Mouse (Mus musculus) right cerebral cortex, postnatal 10 days (tissue): ENCODE data around the gene Gpr132.
A peak's percentile ranks its signal among the peaks of the same experiment; 100 is the strongest.
"Not testable (repeated sequence)": the region's sequence is repeated elsewhere in the genome, so short reads cannot be mapped to it uniquely, and the experiment has no call there.

Source experiments
- DNase-seq, 2 experiments: peaks; one replicate each; pipeline ENCODE4 v3.0.0; 2021; ENCODE audit warnings: low spot score in 2 of 2

Gene Gpr132

DNA sequence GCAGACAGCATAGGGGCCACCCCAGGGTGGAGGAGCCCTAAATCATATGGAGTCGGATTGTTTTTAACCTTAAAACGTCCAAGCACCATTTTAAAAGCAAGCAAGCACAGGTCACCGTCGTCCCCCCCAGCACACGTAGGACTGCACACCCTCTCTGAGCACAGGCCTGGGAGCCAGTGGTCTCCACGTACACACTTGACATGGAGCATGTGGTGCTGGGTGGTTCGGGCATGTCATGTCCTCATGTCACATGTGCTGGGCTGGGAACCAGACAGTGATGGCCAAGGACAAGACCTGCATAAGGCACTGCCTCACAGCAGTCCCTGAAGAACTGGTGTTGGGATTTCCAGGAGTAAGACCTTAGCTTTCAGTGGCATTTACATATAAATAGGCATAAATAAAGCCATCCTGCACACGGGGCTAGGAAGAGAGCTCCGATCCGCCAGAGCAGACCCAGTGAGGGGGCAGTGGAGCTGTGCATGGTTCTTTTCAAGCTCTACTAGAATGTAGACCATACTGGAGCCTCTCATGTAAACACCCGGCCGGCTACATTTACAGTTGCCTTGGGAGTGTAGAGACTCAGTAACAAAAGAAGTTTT lies 47.5 kb downstream of the Gpr132 start:
- peak in 1 of 2 experiments; percentile 17 for DNase-seq

DNA sequence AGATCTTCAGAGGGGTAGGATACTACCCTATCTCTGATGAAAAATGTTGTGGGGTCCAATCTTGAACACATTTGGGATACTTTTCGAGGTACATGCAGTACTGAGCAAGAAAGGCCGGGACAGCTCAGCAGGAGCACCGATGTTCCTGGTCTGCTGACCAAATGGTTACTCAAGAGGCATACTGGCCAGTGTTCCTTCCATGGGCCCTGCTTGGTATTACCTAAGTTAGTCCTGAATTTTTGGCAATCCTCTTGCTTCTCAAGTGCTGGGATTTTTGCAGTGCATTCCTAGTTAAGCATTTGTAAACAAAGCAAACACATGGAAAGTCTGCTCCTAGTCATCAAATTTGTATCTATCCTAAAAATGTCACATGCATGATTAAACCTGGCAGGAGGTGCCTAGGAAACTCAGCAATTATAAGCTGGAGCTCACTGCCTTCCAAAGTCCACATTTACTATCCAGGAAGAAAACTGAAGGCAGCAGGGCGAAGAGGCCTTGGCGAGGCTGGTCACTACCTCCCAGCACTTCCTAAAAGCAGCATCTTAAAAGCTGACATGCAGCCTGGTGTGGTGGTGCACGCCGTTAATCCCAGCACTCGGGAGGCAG lies 48.9 kb downstream of the Gpr132 start:
- DNase-seq = no peak

DNA sequence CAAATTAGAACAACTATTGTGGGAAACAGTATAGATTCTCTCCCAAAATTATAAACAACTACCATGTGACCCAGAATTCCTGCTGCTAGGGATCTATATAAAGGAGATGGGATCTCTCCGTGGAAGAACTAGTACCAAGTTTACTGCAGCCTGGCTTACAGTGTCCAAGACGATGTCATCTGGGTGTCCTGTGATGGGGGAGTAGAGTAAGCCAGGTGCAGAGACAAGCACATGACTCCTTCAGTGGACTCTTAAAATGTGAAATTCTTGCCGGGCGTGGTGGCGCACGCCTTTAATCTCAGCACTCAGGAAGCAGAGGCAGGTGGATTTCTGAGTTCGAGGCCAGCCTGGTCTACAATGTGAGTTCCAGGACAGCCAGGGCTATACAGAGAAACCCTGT lies 51.2 kb downstream of the Gpr132 start:
- DNase-seq = not testable (repeated sequence)

DNA sequence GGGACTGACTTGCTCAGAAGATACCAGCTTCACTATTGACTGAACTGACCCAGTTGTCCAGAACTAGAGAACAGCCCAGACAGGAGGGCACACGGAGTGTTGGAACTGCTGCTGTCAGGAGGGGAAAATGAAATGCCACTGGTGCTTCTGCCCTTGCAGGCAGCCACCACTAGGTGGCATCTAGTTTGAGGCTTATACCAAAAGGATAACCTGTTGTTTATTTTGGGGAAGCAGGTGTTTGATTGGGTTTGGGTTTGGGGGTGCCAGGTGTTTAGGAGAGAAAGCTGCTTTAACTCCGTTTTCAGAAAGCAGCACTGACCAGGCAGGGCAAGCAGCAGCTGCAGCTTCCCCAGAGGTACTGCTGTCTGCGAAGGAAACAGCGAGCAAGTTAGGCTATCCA lies 51.7 kb downstream of the Gpr132 start:
- peak in 1 of 2 experiments; percentile 72 for DNase-seq

DNA sequence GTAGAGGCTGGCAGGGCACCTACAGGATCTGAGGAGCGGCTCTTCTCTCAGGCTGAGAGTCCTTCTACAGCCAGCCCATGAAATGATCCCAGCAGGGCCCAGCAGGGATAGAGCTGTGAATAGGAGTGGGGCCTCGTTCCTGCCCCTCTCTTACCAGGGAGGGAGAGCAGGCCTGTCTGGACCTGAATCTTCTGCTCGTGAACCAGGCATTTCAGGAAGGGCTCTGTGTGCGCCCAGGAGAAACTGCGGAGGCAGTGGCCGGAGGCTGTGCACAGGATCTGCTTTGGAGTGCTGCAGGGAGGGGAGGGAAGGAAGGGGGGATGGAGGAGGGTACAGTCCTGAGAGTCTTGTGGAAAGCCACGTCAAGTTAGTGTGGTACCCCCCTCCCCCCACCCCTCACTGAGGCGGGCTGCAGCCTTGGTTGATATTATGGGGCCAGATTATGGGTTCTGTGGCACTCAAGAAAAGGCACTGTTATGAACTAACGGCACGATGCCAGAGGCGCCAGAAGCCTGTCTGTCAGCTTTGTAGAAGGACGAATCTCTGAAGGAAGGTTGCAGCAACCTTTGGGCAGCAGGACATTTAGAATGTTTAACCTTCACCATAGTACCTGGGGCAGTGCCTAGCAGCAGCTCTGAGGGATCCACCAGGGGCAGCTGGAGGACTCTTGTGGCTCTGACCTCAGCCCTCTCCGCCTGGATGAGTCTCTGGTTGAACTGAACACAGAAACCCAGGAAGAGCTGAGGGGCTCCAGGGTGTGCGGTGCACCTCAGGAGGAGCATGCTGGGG lies 53.2 kb downstream of the Gpr132 start:
- no peak for DNase-seq

DNA sequence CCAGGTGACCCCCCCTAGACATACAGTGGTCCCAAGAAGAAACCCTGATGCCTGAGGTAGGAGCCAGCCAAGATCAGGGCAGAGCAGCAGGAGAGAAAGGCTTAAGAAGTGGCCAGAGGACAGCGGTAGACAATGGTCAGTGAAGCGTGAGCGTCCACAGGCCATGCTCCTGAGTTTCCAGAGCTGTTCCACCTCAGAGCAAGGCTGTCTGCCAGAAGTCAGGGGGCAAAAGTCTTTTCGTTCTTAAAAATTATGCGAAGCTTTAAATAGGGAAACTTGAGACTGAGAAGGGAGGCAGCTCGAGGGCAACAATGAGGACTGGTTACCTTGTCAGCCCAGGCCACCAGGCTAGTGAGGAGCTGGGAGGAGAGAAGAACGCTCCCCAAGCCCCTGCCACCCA lies 54.7 kb downstream of the Gpr132 start:
- no peak for DNase-seq

DNA sequence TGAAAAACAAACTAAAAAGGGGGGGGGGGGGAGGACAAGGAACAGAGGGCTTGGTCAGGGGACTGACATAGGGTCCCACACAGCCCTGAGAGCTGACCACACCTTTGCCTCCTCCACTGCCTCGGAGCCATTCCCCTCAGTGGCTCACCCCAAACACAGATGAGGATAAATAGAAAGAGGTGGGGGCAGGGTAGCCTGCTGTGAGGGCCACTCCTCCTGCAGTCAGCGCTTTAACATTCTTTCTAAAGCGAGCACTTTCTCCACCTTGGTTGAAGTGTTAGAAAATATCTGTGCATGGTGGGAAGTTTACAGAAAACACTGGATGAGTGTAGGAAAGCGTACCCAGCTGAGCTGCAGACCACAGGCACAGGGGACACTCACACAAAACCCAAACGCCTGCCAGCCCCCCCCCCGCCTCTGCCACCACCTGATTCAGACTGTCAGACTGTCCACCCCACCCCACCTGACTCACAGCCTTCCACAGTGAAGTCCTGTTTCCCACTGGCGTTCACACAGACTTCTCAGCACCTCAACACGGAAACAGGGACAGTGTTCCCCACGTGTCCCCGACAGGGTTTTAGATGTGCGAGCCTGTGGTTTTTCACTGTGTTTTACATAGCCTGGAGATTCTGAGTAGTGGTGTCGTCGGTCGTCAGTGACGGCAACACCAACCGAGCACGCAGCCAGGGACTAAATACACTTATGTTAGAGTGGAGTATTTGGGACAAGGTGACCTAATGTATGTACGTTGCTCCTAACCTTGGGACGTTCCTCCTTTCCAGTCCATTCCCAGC lies 57.7 kb downstream of the Gpr132 start:
- DNase-seq = no peak

DNA sequence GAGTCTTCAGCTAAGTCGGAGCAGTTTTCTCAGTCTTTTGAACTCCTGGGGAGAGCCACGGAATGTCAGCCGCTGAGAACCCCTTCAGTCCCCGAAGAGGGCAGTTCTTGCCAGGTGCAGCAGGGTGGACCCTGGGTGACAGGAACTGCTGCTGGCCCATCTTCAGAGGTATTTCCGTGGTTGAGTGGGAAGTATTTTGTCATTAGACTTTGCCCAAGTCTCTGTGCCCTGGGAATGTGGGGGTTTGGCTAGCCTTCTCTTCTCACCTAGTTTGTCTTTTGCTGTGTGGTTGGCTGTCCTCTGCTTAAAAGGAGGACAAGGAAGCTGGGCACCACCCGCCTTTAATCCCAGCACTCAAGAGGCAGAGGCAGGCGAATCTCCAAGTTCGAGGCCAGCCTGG lies 58.4 kb downstream of the Gpr132 start:
- no peak for DNase-seq

DNA sequence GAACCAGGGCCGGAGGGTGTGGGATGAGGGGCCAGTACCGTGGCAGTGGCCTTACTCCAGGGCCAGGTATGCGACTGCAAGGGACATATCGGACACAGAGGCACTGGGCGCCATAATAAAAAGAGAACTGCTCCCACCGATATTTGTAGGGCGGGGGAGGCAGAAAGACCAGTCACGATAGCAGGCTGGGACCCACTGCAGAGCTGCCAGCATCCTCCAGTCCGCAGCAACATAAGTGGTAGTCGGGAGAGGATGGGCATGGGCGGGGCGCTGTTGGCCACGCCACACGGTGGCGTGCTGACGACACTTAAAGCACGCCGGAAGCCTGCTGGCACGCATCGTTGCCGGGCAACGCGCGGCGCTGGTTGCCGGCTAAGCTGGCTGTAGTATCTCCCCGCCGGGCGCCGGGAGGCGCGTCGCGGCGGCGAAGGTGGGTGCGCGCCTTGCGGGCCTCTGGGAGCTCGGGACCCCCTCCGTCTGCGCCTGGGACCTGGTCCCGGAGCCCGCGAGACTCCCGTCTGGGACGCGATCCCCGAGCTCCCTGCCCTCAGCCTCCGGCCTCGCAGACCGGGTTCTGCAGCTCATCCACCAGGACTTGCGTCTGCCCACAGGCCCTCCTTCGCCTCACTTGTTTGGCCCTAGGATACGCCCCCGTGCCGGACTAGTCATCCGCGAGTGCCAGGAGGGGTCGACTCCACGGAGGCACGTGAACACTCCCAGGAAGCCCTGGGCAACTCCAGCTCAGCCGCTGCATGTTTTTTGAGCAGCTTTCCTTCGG lies 59.3 kb downstream of the Gpr132 start, which contains the start of gene Clba1:
Clba1 (plus strand) TSS at position 351 of the 778 bp plus-strand sequence.
- peak; percentile 96 to 97 for DNase-seq

DNA sequence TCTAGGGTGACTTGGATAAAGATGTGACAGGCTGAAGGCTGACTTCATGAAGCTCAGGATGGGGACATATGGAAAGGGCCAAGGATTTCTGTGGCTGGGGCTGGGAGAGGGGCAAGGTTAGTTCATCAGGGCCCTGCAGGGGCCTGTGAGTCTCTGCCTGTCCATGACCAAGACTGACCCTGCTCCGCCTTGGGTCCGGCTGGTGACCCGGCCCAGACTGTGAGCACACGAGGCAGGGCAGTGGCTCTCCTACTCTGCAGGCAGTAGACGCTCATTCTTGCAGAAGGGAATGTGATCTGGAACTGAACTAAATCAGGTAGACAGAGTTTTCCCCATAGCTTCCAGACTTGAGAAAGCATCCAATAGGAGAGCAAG lies 59.8 kb downstream of the Gpr132 start:
- DNase-seq = no peak

DNA sequence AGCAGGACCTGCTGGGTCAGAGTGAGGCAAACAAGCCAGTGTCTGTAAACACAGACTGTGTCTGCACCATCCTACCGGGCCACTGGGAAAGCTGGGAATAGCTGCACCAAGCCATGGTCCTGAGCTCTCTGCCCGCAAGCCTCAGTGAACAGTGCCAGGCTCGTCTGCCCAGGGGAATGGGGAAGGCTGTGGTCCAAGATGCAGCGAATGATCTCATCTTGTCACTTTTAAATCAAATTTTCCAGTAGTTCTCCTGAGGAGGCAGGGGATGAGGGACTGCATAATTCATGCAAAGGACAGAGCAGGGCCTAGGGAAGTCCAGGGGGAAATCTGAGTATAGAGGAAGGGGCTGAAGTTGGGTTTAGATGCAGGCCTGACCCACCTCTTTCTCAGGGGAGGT lies 60.2 kb downstream of the Gpr132 start:
- no peak for DNase-seq

DNA sequence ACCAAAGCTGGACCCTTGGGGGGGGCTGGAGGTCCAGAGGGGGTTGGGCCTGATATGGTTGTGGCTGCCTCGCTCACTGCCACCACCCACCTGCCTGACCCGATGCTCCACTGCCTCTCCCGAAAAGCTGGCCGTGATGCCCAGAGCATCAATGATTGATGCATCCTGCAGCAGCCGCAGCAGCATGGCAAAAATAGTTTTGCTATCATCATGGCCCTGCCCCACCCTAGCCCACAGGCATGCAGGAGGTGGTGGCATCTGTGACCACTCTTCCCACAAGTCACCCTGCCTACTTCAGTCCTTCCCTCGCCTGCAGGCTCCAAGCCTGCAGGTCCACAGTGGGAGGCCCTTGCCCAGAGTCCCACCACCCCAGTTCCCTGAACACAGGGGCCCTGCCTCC lies 62.0 kb downstream of the Gpr132 start:
- no peak for DNase-seq

DNA sequence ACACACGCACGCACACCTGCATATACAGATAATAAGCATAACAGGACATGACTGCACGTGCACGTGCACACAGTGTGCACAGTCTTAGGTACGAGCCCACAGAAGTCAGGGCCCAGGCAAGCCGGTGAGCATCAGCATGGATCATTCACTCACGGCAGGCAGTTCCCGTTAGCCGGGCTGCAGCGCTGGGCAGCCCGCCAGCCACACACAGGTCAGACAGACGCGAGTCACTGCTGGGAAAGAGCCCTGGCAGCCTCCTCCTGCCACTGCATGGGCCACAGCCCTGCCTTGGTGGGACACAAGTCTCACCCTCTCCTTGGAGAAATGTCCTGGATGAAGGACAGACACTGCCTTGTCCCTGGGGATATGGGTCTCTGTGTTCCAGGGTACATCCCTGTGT lies 64.0 kb downstream of the Gpr132 start:
- no peak for DNase-seq

DNA sequence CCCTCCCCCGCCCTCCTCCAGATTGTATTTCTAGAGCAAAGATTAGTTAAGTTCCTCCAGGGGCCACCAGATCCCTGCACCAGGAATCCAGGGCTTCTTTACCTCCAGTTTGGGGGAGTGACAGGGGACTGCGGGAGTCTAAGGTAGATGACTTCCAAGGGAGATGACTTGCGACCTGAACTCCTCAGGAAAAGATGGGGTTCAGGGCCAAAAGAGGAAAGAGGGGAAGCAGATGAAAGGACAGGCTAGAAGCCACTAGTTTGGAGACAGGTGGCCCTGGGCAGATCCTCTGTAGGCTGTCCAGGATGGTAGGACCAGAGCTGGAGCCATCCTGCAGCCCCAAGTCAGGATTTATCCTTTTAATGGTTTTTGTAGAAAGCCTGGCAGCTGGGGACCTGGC lies 65.1 kb downstream of the Gpr132 start:
- DNase-seq = no peak

DNA sequence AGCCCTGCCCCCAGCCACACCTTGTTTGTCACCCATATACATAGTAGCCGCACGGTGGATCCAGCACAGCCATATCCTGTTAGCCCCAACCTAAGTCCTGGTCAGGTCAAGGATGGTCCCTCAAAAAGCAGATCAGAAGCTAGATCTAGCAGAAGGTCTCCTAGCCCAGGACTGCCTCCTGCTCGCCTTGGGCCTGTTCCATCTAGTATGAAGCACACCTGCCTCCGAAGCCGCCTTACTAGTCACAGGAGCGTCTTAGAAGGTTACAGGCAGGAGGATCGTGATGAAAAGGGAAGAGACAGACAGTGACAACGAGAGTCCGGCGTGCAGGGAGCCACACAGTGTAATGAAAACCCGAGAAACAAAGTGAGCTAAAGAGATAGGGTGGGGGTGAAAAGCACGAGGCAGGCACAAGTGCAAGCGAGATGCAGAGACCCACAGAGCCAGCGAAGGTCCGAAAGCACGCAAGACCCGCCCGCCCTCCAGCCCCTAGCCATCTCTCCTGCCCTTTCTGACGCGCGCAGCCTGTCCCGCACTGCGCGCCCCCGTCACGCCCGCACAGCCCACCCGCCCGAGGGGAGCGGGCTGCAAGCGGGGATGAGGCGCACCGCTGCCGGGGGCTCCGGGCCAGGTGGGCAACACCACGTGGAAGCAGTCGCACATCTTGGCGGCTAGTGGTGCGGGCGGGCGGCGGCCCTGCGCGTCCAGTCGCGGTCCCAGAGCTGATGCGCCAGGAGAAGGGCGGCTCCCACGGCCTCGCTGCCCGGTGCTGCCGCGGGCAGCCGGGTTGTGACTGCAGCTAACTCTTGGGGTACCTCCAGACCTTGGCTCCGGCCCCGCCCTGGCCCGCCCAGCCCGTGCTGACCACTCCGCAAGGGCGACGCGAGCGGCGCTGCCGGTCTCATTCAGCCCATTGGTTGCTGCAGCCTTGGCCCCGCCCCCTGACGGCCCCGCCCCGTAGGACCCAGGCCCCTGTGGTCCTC lies 65.9 kb downstream of the Gpr132 start, which contains the start of gene Ahnak2:
Ahnak2 (minus strand) TSS at position 794 of the 983 bp plus-strand sequence.
- peak; percentile 64 to 65 for DNase-seq
